Mouse (Mus musculus) brain, adult 10 weeks (tissue): ENCODE data around the gene Foxi2. TPM values are rescaled to one million over a fixed set of nuclear protein-coding genes. Genes with fewer than 3 reads are reported as not detected.

Experiments
- polyA plus RNA-seq: library from polyadenylated mRNA; stranded (reverse); fragments of 350-450 nt; fragmentation: Illumina TruSeq; extraction: RNeasy Lipid Tissue Mini Kit (QIAGEN cat#74804); gene quantifications from one replicate; pipeline ENCODE4 v1.2.3, GENCODE M21; 2015; ENCODE audit warnings: low read depth, low replicate concordance

The Foxi2 gene
- polyA plus RNA-seq, result not detected

GRCm38 (mm10) chr7:135410237-135410965 is at the start of gene Foxi2:
Gene Foxi2 (plus strand): TSS chr7:135410308.

Other genes with a start within 250 kb of the Foxi2 start
- not detected for gene Nps, start 151.6 kb upstream of the Foxi2 start, polyA plus RNA-seq
- gene Clrn3, start 118.3 kb downstream of the Foxi2 start, polyA plus RNA-seq, result not detected
- 14.9 TPM for gene Ptpre, start 127.2 kb downstream of the Foxi2 start, polyA plus RNA-seq